Mouse (Mus musculus) frontal cortex, postnatal 36 days (tissue): ENCODE results near the gene Taok3.

Source experiments
- DNase-seq, 2 experiments: peaks; one replicate each; pipeline ENCODE4 v3.0.0; 2022; ENCODE audit warnings: low spot score in 2 of 2

The Taok3 gene

GRCm38 (mm10) chr5:117295011-117295410, 175.1 kb downstream of the Taok3 start:
- no peak for DNase-seq

- DNase-seq, result no peak
Measured at GRCm38 (mm10) chr5:117302899-117303298, 183.0 kb downstream of the Taok3 start.

DNA sequence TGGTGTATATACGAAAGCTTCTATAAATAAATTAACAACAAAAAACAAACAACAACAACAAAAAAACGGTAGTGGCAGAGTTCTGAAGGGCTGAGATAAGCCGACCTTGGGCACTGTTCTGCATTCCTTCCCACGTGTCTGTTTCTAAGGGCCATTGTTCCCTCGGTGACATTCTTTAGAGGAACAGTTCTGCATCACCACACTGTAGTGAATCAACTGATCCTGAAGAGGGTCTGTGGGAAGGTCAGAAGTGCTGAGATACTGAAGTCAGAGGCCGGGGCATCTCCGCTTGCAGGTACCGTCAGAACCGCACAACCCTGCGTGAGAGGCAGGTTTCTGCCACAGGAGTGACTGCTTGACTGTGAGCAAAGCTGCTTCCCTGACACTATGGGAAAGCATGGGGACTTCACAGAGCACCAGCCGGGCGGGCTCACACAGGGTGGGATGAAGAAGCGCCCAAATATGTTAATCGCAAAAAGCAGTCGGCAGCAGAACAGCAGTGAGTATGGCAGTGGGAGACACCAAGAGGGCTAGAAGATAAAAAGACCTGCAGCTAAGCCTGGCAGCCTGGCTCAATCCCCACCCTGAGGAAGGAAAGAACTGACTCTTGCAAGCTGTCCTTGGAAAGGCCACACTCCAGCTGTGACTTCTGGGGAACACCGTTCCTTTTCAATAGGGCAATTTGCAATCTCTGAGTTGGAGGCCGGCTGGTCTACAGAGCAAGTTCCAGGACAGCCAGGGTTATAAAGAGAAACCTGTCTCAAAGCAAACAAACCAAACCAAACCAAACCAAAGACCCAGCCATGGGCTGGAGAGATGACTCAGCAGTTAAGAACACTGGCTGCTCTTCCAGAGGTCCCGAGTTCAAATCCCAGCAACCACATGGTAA, 184.0 kb downstream of the Taok3 start:
- DNase-seq, result no peak

GRCm38 (mm10) chr5:117304947-117305346, 185.0 kb downstream of the Taok3 start:
- peak; percentile 69 to 75 for DNase-seq

GRCm38 (mm10) chr5:117305754-117306153, 185.8 kb downstream of the Taok3 start:
- DNase-seq, result no peak

GRCm38 (mm10) chr5:117306826-117307225, 186.9 kb downstream of the Taok3 start:
- no peak for DNase-seq

- peak; percentile 44 to 52 for DNase-seq
Measured at GRCm38 (mm10) chr5:117307699-117308098, 187.8 kb downstream of the Taok3 start.

GRCm38 (mm10) chr5:117313420-117313819, 193.5 kb downstream of the Taok3 start:
- no peak for DNase-seq

DNA sequence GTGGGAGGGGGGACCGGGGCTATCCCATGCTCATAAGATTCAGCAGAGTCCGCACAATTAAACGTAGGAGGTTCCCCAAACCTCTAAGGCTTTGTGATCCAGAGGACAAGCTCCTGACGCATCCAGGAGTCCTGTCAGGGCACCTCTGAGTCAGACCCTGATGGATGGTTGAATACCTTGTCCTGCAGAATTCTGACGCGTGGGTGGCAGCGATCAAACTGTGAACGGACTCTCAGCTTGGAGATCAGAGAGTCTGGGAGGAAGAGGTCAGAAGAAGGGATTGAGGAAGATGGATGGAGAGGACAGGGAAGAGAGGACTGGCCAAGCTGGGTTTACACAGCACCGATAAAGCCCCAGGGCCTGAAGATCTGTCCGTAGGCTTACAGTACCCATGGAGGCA, 194.0 kb downstream of the Taok3 start:
- no peak for DNase-seq

GRCm38 (mm10) chr5:117314587-117315428, 194.9 kb downstream of the Taok3 start:
- no peak for DNase-seq

DNA sequence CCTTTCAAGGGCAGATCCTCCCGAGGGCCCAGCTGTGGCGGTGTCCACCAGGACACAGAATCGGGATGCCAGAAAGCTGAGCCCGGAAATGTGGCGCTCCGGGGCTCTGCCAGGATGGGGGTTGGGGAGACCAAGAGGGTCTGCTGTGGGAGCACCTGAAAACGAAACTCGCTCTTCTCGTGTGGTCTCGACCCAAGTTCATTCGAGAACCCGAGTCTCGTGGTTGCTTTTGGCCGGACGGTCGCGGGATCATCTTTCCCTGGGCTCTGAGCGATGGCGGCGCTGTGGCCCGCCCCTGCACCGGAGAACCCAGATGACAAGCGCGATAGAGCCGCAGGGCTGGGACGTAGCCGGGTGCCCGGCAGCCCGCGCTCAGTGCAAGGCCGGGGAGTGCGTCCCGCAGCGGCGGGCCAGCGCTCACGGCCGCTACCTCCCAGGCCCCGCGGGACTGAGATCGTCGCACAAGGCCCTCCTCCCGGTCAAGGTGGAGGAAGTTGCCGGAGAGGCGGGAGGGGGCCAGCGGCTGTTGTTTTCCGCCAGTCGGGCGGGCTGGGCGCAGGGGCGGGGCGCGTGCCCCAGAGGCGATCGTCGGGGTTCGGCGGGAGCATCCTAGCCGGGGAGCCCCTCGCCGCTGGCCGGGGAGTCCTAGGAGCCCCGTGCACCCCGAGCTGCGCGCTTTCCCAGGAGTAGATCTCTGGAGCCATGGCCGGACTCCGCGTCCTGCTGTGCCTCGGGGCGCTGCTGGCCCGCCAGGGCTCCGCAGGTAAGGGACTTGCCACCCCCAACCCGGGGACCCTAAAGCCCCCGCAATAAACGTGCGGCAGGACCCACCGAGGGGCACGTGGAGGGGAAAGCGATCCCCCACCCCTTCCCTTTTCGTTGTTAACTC, 199.1 kb downstream of the Taok3 start, which contains the start of gene Vsig10:
Gene Vsig10 (plus strand): TSS at position 343 of the 889 bp plus-strand sequence.
- DNase-seq, result peak; percentile 32 to 38

- no peak for DNase-seq
Measured at GRCm38 (mm10) chr5:117323751-117324150, 203.8 kb downstream of the Taok3 start.
